Comparison of ENCODE assay signal across 21 mouse cellular contexts in the genomic region with DNA sequence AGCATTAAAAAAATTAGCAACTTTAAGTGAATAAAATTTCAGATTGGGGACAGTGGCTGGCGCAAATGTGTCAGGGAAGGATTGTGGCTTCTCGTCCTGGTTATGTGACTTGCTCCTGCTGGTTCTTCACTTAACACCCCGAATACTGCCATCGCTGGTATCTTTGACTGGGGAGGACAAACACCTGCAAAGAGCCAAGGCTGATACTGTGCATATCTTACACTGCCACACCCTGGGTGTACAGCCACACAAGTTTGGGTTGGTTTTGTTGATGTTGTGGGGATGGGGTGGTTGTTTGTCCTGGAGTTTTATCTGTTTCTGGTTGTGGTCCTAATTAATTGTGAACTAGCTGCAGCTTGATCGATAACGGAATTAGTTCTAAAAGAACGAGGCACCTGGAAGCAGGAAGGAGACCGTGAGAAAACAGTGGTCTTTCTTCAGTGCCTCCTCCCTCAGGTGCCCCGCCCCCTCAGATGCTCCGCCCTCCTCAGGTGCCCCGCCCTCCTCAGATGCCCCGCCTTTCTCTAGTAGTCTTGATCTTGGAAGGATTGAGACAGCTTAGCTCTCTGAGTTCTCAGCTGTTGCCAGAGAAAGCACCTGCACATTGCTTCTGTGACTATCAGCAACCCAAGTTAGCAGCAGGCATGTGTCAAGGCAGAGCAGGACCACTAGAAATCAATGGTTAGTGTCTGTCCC.
DNase-seq lines count a peak whose midpoint lies in the region; ATAC-seq lines count a peak whose summit lies in the region.
"Had no signal": no experiment of that assay in that cellular context is flagged by ENCODE, and none has a peak within 500 bp of the region (broad histone marks: within the 10 kb centered on the region; RNA-seq: fewer than 3 reads in every experiment).

No protein-coding gene starts in this region.

- H3K4me2 ChIP-seq in liver, embryonic 16.5 days (ENCODE audit: low read depth, low read length) = peak overlapping the region; percentile 17; the same call in 1 of the 2 replicates
- no peak overlapping the region for H3K4me2 ChIP-seq in midbrain, embryonic 15.5 days
- H3K4me2 ChIP-seq in forebrain, embryonic 15.5 days (replicated peaks) = no peak overlapping the region
- H3K4me2 ChIP-seq: heart, embryonic 11.5 days; neural tube, embryonic 15.5 days had no signal

- no peak overlapping the region for H3K4me3 ChIP-seq in liver, embryonic 16.5 days (ENCODE audit: low read depth, low read length)
- H3K4me3 ChIP-seq in midbrain, embryonic 15.5 days = no peak overlapping the region
- no peak overlapping the region for H3K4me3 ChIP-seq in forebrain, embryonic 15.5 days
- H3K4me3 ChIP-seq: megakaryocyte, embryonic 14.5 days; neural tube, embryonic 15.5 days had no signal

- no peak for ATAC-seq in CD4-positive, CD25-positive, alpha-beta regulatory T cell, adult 4 months
- 0 out of 2 replicates have a peak, but pooled peaks have one; percentile 39 for ATAC-seq in erythroid progenitor cell, adult 5-6 weeks (replicated peaks; ENCODE audit: low FRiP score, poor library complexity, severe bottlenecking)
- ATAC-seq in liver, embryonic 16.5 days (ENCODE audit: low read depth) = peak; percentile 83
- no peak for ATAC-seq in midbrain, embryonic 15.5 days (replicated peaks)
- ATAC-seq in forebrain, embryonic 15.5 days (replicated peaks) = no peak
- ATAC-seq: midbrain, embryonic 16.5 days had no signal

- H3K36me3 ChIP-seq in liver, embryonic 16.5 days (ENCODE audit: control insufficient read depth, insufficient read depth) = no peaks in the 10 kb centered on the region
- no peaks in the 10 kb centered on the region for H3K36me3 ChIP-seq in midbrain, embryonic 15.5 days (replicated peaks)
- no peaks in the 10 kb centered on the region for H3K36me3 ChIP-seq in forebrain, embryonic 15.5 days
- H3K36me3 ChIP-seq: neural tube, embryonic 15.5 days had no signal

- H3K9me3 ChIP-seq in liver, embryonic 16.5 days (replicated peaks; ENCODE audit: control insufficient read depth, low read length) = no peaks in the 10 kb centered on the region
- H3K9me3 ChIP-seq in midbrain, embryonic 15.5 days = no peaks in the 10 kb centered on the region
- no peaks in the 10 kb centered on the region for H3K9me3 ChIP-seq in forebrain, embryonic 15.5 days
- H3K9me3 ChIP-seq: megakaryocyte, embryonic 14.5 days; neural tube, embryonic 15.5 days had no signal

- H3K9ac ChIP-seq in liver, embryonic 16.5 days (ENCODE audit: low read depth, low read length) = no peak overlapping the region
- H3K9ac ChIP-seq in midbrain, embryonic 15.5 days = no peak overlapping the region
- no peak overlapping the region for H3K9ac ChIP-seq in forebrain, embryonic 15.5 days (replicated peaks)
- H3K9ac ChIP-seq: neural tube, embryonic 15.5 days had no signal

- no peaks in the 10 kb centered on the region for H3K27me3 ChIP-seq in liver, embryonic 16.5 days (ENCODE audit: control insufficient read depth, insufficient read depth, low read depth, low read length)
- no peaks in the 10 kb centered on the region for H3K27me3 ChIP-seq in midbrain, embryonic 15.5 days (replicated peaks)
- H3K27me3 ChIP-seq in forebrain, embryonic 15.5 days = no peaks in the 10 kb centered on the region
- H3K27me3 ChIP-seq: megakaryocyte, embryonic 14.5 days; neural tube, embryonic 15.5 days had no signal

- no peak overlapping the region for H3K27ac ChIP-seq in liver, embryonic 16.5 days (ENCODE audit: low read length)
- no peak overlapping the region for H3K27ac ChIP-seq in midbrain, embryonic 15.5 days
- H3K27ac ChIP-seq in forebrain, embryonic 15.5 days (replicated peaks) = no peak overlapping the region
- H3K27ac ChIP-seq: kidney, postnatal 0 days; neural tube, embryonic 15.5 days had no signal

- 44% methylated on average over 12 of the region's 12 CpGs for WGBS in liver, embryonic 16.5 days (ENCODE audit: insufficient replicate concordance)
- 84% methylated on average over 12 of the region's 12 CpGs for WGBS in midbrain, embryonic 15.5 days
- 86% methylated on average over 12 of the region's 12 CpGs for WGBS in forebrain, embryonic 15.5 days

- peaks cover 7% of the 10 kb centered on the region; the same call in 1 of the 2 replicates for H3K4me1 ChIP-seq in liver, embryonic 16.5 days (ENCODE audit: control insufficient read depth, low read depth, low read length)
- H3K4me1 ChIP-seq in midbrain, embryonic 15.5 days = no peaks in the 10 kb centered on the region
- no peaks in the 10 kb centered on the region for H3K4me1 ChIP-seq in forebrain, embryonic 15.5 days
- H3K4me1 ChIP-seq: megakaryocyte, embryonic 14.5 days; neural tube, embryonic 15.5 days had no signal

- DNase-seq in CD4-positive, CD25-positive, alpha-beta regulatory T cell, adult 2 months (ENCODE audit: low read depth, low spot score) = peak; percentile 4
- peak; percentile 63 for DNase-seq in R1 (ENCODE audit: low read depth, low spot score)
- DNase-seq in kidney, postnatal 4 days = no peak
- DNase-seq: adrenal gland, adult 8-10 months; cerebellum, adult 11-12 months; cerebellum, postnatal 14 days; gastrocnemius, postnatal 36 days; heart, postnatal 10 days; kidney, adult 11 months; left cerebral cortex, postnatal 4 days; lung, postnatal 14 days had no signal

Comparison
In these comparisons a context has a peak if more than half of its experiments do, and no peak if none do; other contexts are left out.
1. DNase-seq: peak in CD4-positive, CD25-positive, alpha-beta regulatory T cell, adult 2 months (single experiment) and R1 (single experiment); none in kidney, postnatal 4 days (0 of 2).
2. ATAC-seq: peak in erythroid progenitor cell, adult 5-6 weeks (single experiment) and liver, embryonic 16.5 days (single experiment); none in CD4-positive, CD25-positive, alpha-beta regulatory T cell, adult 4 months (single experiment), midbrain, embryonic 15.5 days (single experiment) and forebrain, embryonic 15.5 days (single experiment).